Mouse (Mus musculus) bone marrow, adult 2 months (tissue): ENCODE data around the gene 4930556J24Rik.

Experiments
- CTCF ChIP-seq: fragments of 200-500 bp; IDR thresholded peaks from 2 replicates; pipeline ENCODE4 v1.5.1; 2011; ENCODE audit warnings: low read length, control low read depth; ENCODE audit not compliant: control insufficient read depth, insufficient read depth
- POLR2A ChIP-seq: fragments of 200-500 bp; IDR thresholded peaks from 2 replicates; pipeline ENCODE4 v1.6.1; 2011; ENCODE audit warnings: low read depth, mild to moderate bottlenecking, control low read depth, low read length, borderline replicate concordance; ENCODE audit not compliant: control insufficient read depth

GRCm38 (mm10) chr11:3981536-3981935 is 5.0 kb upstream of the 4930556J24Rik start:
- no peak for TF ChIP-seq POLR2A
- TF ChIP-seq CTCF = no peak
